Mouse (Mus musculus) lung, postnatal 10 days (tissue): ENCODE results near the gene Msx3.

Experiments
- DNase-seq: peaks from one replicate; pipeline ENCODE4 v3.0.0; 2021

Msx3 gene

GRCm38 (mm10) chr7:140057413-140058407 lies 8.8 kb upstream of the Msx3 start:
- DNase-seq, result peak; percentile 48

DNA sequence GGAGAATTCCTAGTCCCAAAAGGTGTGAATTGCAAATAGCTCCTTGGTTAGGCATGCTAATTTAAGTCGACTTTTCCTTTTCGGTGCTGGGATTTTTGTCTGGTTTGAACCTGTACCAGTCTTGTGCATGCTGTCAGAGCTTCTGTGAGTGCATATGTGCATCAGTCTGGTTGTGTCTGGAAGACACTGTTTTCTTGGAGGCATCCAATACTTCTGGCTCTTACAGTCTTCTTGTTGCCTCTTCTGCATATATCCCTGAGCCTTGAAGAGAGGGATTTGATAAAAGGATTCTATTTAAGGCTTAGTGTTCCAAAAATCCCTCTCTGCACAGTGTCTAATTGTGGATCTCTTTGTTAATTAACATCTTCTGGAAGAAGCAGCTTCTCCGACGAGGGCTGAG lies 5.2 kb upstream of the Msx3 start:
- DNase-seq, result no peak

DNA sequence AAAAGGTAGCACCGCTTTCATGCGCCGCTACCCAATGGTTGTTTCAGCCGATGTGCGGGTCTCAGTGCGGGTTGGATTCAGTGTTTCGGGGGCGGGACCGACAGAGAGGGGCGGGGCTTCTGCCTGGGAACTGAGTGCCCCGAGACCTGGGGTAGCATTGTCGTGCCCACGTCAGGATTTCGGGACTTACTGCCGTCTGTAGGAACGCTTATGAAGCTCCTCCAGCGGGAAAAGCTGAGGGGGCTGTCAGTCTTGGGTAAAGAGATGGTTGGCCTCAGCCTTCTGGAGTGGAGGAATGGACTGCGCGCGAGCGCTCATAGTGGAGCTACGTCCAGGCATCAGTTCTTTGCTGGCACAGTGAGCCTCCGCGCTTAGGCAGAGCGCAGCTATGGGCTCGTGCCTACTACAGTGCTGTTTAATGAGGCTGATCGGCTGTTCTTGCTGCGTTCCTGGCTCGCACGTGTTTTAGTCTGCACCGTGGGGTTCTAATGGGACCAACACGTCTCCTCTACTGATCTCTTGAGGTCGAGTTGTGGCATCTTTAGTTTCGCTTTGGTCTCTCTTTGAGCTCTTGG lies 313 bp upstream of the Msx3 start:
- peak; percentile 39 for DNase-seq

DNA sequence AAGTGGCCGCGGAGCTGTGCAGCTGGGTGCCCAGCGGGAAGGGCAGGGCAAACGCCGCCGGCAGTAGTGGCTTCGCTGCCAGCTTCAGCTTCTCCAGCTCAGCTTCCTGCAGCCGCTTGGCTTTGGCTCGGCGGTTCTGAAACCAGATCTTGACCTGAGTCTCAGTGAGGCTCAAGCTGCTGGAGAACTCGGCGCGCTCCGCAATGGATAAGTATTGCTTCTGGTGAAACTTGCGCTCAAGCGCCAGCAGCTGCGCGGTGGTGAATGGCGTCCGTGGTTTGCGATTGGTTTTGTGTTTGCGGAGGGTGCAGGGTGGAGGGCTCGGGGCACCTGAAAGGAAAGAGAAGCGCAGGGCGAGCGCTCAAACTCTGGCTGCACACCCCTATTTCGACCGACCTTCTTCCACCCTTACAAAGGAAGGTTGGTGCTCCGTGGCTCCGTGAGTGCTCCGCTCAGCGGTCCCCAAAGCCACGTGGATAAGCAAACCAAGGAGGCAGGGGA lies 1.0 kb downstream of the Msx3 start:
- DNase-seq, result peak; percentile 12

GRCm38 (mm10) chr7:140045546-140045945 lies 3.3 kb downstream of the Msx3 start:
- DNase-seq, result no peak

DNA sequence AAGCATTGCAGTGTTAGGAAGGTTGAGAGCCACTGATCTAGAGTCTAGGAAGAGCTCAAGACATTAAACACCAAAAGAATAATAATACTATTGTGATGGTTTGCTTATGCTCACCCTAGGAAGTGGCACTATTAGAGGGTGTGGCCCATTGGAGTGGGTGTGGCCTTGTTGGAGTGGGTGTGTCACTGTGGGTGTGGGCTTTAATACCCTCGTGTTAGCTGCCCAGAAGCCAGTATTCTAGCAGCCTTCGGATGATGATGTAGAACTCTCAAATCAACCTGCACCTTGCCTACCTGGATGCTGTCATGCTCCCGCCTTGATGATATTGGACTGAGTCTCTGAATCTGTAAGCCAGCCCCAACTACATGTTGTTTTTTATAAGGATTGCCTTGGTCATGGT lies 6.2 kb downstream of the Msx3 start:
- no peak for DNase-seq

GRCm38 (mm10) chr7:140037171-140037555 lies 11.7 kb downstream of the Msx3 start:
- DNase-seq, result no peak

DNA sequence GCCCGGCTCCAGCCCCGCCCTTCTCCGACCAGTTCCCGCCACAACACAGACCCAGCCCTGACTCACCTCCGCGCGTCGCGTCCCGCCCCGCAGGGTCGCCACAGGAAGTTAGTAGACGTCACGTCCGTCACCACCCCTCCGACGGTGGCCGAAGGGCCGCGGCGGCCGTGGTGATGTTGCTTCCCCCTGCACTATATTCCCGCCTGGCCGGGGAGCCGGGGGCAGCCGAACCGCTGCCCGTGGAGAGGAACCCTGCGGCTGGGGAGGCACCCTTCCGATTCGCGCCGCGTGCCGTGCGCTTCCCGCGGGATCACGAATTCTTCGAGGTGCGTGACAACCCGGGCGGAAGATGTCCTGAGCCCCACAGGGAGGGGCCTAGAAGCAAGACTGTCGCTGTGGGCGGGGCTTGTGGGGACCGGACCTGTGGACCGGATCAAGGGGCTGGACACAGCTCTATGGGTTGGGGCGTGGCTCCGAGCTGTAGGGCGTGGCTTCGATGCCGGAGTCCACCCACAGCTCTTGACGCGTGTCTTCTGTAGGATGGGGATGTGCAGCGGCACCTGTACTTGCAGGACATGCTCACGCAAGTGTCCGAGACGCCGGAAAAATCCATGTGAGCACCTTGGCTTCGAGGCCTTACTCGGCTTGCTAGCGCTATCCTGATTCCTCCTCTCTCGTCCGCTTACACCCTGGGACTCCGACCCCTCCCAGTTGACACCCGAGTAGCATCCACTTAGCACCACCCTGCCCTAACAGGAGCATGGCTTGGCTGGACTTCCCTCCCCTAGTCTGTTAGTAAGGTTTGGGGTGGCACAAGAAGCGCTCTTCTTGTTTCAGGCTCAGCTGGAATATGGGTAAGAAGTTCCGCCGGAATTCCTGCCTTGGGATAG lies 12.4 kb downstream of the Msx3 start, which contains the start of the genes Zfp511 and Tubgcp2:
TSS of gene Zfp511 (plus strand) at position 111 of the 890 bp plus-strand sequence.
TSS of gene Tubgcp2 (minus strand) at position 389 of the 890 bp plus-strand sequence.
- peak; percentile 98 for DNase-seq

GRCm38 (mm10) chr7:140035456-140035855 lies 13.4 kb downstream of the Msx3 start:
- no peak for DNase-seq

GRCm38 (mm10) chr7:140033386-140033785 lies 15.5 kb downstream of the Msx3 start:
- DNase-seq, result no peak

DNA sequence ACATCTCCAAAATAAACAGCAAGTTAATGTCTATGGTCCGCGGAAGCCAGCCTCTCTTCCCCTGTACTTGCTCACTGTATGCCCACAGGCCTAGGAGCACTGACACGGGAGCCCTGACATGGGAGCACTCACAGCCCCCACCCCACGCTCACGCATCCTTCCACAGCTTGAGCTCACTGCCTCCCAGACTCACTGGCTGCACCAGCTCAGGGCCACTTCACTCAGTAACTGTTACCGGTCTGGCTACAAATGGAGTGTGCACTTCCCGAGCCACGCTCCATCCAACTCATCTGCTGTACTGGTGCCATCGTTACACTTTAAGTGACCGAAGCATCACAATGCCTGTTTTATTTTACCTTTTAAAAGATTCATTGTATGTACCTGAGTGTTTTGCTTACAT lies 16.5 kb downstream of the Msx3 start:
- DNase-seq, result no peak

DNA sequence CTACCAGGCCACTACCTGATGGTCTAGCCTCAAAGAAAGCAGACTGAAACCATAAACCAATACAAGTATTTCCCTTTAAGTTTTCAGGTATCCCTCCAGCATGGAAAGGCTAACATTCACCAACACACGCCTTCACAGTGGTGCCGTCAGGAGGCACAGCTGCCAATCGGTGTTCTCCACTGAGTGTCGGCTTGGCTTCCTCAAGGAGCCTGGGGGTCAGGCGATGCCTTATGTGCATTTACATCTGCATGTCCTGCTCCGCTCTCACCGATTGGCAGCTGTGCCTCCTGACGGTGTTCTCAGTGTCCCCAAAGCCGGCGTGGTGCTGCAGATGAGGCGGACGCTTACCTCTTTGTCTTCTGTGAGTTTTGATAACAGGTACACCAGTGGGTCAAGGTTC lies 17.1 kb downstream of the Msx3 start:
- no peak for DNase-seq

- no peak for DNase-seq
These were observed 37.6 kb downstream of the Msx3 start for GRCm38 (mm10) chr7:140011336-140011735.

- no peak for DNase-seq
These were observed 41.1 kb downstream of the Msx3 start for GRCm38 (mm10) chr7:140007781-140008180.

- no peak for DNase-seq
These were observed 41.9 kb downstream of the Msx3 start for GRCm38 (mm10) chr7:140006861-140007611.

DNA sequence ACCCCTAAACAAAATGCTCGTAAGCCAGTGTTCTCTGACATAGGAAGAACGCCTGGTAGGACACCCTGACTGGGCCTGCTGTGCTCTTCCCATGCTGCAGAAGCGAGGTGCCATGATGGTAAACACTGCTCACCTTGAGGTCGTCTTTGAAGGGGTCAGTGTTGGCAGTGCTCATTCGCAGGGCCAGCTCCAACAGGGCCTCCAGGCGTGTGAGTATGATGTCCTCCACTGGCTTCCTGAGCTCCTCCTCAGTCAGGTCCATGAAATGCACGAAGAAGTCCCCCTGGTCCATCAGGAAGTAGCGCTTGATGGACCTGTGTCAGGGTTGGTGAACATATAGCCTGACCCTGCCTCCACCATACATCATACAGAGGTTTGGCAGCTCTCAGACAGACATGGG lies 44.2 kb downstream of the Msx3 start:
- DNase-seq, result no peak

DNA sequence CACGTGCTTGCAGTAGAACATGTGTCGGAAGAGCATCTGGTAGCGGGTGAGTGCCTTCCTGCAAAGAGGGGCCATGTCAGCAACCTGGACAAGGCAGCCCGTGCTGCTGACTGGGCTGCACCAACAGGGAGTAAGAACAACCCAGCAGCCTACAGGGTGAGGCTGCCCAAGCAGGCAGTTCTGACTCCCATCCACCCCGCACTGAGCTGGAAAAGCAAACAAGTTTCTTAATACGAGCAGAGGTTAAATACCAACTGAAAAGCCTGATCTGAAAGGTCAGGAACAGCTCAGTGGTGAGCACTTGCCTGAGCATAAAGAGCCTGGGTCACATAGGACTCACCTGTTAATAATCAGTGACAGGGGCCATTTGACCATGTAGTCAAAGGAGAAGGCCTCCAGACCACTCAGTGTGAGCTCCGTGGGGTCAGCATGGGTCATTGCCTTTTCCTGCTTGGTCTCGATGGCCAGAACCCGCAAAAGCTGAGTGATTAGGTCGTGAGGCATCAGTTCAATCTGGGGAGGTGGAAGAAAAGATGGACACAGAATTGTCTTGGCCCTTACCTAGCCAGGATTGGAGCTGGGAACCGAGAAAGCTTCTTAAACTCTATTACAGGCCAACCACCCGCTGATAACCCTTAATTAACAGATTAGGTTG lies 47.7 kb downstream of the Msx3 start:
- no peak for DNase-seq

- no peak for DNase-seq
These were observed 50.1 kb downstream of the Msx3 start for GRCm38 (mm10) chr7:139998691-139999350.
